Mouse (Mus musculus): ENCODE data around the gene Gm49388.

DNA sequence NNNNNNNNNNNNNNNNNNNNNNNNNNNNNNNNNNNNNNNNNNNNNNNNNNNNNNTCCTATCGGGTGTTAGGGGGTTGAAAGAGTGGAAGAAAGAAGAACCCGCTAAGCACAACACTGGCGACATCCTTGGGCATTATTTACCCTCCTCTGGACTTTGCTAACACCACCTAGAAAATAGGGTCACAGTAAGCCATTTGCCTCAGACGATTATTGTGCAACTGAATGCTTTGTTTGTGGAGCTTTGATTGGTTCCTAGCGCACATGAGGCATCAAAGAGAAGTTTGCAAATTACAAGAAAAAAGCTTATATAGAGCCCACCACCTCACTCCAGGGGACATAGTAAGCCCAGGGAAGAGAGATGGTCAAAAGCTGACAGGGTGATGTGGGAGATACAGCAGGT is 23.4 kb downstream of the Gm49388 start:
- TF ChIP-seq POLR2A (IDR thresholded peaks at IDR 0.05; ENCODE audit: low read depth, low read length) (no peak), CTCF (conservative IDR thresholded peaks at IDR 0.05; ENCODE audit: insufficient read depth, insufficient read length, low read depth, low read length) (no peak)
